Mouse (Mus musculus): ENCODE data around the gene Otc. TPM values are rescaled to one million over a fixed set of nuclear protein-coding genes. Genes with fewer than 3 reads are reported as not detected.

The Otc gene
- 5.7 and 6.5 TPM in 2 replicates for polyA plus RNA-seq (2012; rRNA removed; ENCODE audit: low replicate concordance)

DNA sequence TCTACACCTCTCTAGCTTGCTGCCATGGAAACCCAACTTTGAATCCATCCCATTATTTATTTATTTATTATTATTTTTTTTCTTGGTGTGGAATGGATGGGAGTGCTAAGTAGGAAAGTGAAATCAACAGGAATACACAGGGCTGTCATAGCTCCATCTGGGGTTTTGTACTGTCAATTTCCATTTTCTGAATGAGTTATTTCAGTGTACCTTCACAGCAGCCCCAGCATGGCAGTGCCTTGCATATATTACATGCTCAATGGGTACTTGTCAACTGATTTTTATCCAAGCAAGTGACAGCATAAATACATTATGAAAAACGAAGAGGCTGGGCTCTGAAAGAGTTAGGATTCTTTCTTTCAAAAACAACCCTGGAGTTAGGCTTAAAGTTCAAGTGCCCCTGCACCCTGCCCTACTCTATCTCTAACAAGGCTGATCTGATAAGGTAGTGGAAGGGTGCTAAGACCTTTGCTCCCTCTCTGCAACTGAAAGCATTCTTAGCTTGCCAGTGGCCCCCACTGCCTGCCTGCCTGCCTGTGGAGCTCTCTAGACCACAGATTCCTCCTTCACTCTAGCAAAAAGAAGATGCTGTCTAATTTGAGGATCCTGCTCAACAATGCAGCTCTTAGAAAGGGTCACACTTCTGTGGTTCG is at the start of gene Otc:
Gene Otc, plus strand, starts transcription at position 454 of the 653 bp plus-strand sequence.

DNA sequence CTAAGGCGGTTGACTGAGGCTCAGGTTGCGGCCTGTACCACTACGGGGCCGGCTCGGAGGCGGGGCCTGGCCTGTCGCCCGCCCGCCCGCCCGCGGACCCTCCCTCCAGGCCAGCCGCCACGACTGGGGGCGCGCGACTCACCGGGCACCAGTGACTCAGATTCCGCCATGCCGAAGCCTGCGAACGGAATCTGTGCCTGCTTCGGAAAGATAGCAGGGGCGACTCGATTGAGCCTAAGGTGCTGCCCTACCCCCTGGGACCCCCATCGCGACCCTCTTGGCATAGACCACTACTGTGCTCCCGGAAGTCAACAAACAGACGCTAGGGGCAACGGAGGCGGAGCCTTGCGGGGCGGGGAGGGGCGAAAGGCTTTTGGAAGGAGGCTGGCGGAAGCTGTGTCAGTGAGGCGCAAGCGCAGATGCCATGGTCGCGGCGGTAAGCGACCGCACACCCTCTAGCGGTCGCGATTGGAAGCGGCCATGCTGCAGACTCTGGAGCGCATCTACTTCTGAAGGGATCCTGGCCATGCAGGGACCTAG is 35.6 kb upstream of the Otc start, which contains the start of gene Rpgr:
Gene Rpgr, minus strand, starts transcription at position 511 of the 540 bp plus-strand sequence.

Other genes starting within 250 kb of the Otc start
- gene Srpx, start 134.6 kb upstream of the Otc start, polyA plus RNA-seq (2012; rRNA removed; ENCODE audit: low replicate concordance), result 8.3 and 14.0 TPM in 2 replicates
- 0.14 and 0.24 TPM in 2 replicates for gene Rpgr, start 35.4 kb upstream of the Otc start, polyA plus RNA-seq (2012; rRNA removed; ENCODE audit: low replicate concordance)
- 55.8 and 68.6 TPM in 2 replicates for gene Tspan7, start 232.9 kb downstream of the Otc start, polyA plus RNA-seq (2012; rRNA removed; ENCODE audit: low replicate concordance)